Mouse (Mus musculus) cerebellum, adult 2 months (tissue): Measurements from ENCODE around the gene Ctnnbip1.

Experiments
- CTCF ChIP-seq: fragments of 200-500 bp; IDR thresholded peaks from 2 replicates; pipeline ENCODE4 v1.5.1; 2011; ENCODE audit warnings: low read depth, mild to moderate bottlenecking, control low read depth, low read length, moderate library complexity, borderline replicate concordance; ENCODE audit not compliant: insufficient read depth
- POLR2A ChIP-seq: fragments of 200-500 bp; IDR thresholded peaks from 2 replicates; pipeline ENCODE4 v1.6.1; 2011; ENCODE audit warnings: low read length, control low read depth, borderline replicate concordance; ENCODE audit not compliant: insufficient read depth

GRCm38 (mm10) chr4:149572851-149573250 lies 54.8 kb downstream of the Ctnnbip1 start:
- TF ChIP-seq CTCF (no peak), POLR2A (no peak)
